Mouse (Mus musculus): ENCODE measurements around the gene Spata32.

- TF ChIP-seq CTCF (conservative IDR thresholded peaks at IDR 0.05; ENCODE audit: low read length) (no peak), POU5F1 (IDR thresholded peaks at IDR 0.05; ENCODE audit: borderline replicate concordance, low read length) (no peak), NANOG (IDR thresholded peaks at IDR 0.05; ENCODE audit: borderline replicate concordance, low read length) (no peak)
These were observed 37.8 kb downstream of the Spata32 start for GRCm38 (mm10) chr11:103180426-103180825.
